Mouse (Mus musculus): ENCODE measurements around the gene Asah2. TPM values are rescaled to one million over a fixed set of nuclear protein-coding genes. Genes with fewer than 3 reads are reported as not detected.

Asah2 gene
- polyA plus RNA-seq, 1 experiment from 2014 or later: 1.2 TPM

- Histone ChIP-seq H3K27ac (replicated peaks; ENCODE audit: low read depth, low read length) (no peak overlapping the region), H3K9ac (replicated peaks; ENCODE audit: low read length) (no peak overlapping the region), H3K4me3 (ENCODE audit: low read depth, low read length) (no peak overlapping the region), H3K4me2 (ENCODE audit: low read depth, low read length) (no peak overlapping the region), H3K4me1 (ENCODE audit: control insufficient read depth, insufficient read depth, low read length) (no peaks in the 10 kb centered on the region), H3K36me3 (replicated peaks; ENCODE audit: control insufficient read depth, insufficient read depth, low read depth, low read length) (no peaks in the 10 kb centered on the region), H3K9me3 (replicated peaks; ENCODE audit: control insufficient read depth, low read length) (no peaks in the 10 kb centered on the region), H3K27me3 (ENCODE audit: control insufficient read depth, insufficient read depth, low read length) (no peaks in the 10 kb centered on the region)
- ATAC-seq (replicated peaks; ENCODE audit: insufficient number of reproducible peaks, low FRiP score, low TSS enrichment, low read depth) (no peak), DNase-seq (ENCODE audit: low spot score) (no peak)
- 79% methylated on average over 6 of the region's 6 CpGs for WGBS
Measured at GRCm38 (mm10) chr19:32117484-32118018, 9.5 kb upstream of the Asah2 start.

GRCm38 (mm10) chr19:32111866-32112790 lies 4.1 kb upstream of the Asah2 start:
- no peaks in the 10 kb centered on the region for H3K27me3 ChIP-seq (ENCODE audit: control insufficient read depth, insufficient read depth, low read length)
- WGBS: 79% methylated on average over 8 of the region's 8 CpGs
- no peaks in the 10 kb centered on the region for H3K9me3 ChIP-seq (replicated peaks; ENCODE audit: control insufficient read depth, low read length)
- ATAC-seq (replicated peaks; ENCODE audit: insufficient number of reproducible peaks, low FRiP score, low TSS enrichment, low read depth) (no peak), DNase-seq (ENCODE audit: low spot score) (no peak)
- H3K36me3 ChIP-seq (replicated peaks; ENCODE audit: control insufficient read depth, insufficient read depth, low read depth, low read length): no peaks in the 10 kb centered on the region
- H3K9ac ChIP-seq (replicated peaks; ENCODE audit: low read length): no peak overlapping the region
- no peak overlapping the region for H3K4me2 ChIP-seq (ENCODE audit: low read depth, low read length)
- no peaks in the 10 kb centered on the region for H3K4me1 ChIP-seq (ENCODE audit: control insufficient read depth, insufficient read depth, low read length)
- H3K4me3 ChIP-seq (ENCODE audit: low read depth, low read length): no peak overlapping the region
- H3K27ac ChIP-seq (replicated peaks; ENCODE audit: low read depth, low read length): no peak overlapping the region

- no peak overlapping the region for H3K4me3 ChIP-seq (ENCODE audit: low read depth, low read length)
- no peak overlapping the region for H3K4me2 ChIP-seq (ENCODE audit: low read depth, low read length)
- no peaks in the 10 kb centered on the region for H3K4me1 ChIP-seq (ENCODE audit: control insufficient read depth, insufficient read depth, low read length)
- no peaks in the 10 kb centered on the region for H3K27me3 ChIP-seq (ENCODE audit: control insufficient read depth, insufficient read depth, low read length)
- H3K27ac ChIP-seq (replicated peaks; ENCODE audit: low read depth, low read length): no peak overlapping the region
- H3K36me3 ChIP-seq (replicated peaks; ENCODE audit: control insufficient read depth, insufficient read depth, low read depth, low read length): no peaks in the 10 kb centered on the region
- ATAC-seq (replicated peaks; ENCODE audit: insufficient number of reproducible peaks, low FRiP score, low TSS enrichment, low read depth) (no peak), DNase-seq (ENCODE audit: low spot score) (no peak)
- no peaks in the 10 kb centered on the region for H3K9me3 ChIP-seq (replicated peaks; ENCODE audit: control insufficient read depth, low read length)
- WGBS: 91% methylated on average over 2 of the region's 2 CpGs
- no peak overlapping the region for H3K9ac ChIP-seq (replicated peaks; ENCODE audit: low read length)
Measured at GRCm38 (mm10) chr19:32106750-32107149, 1.3 kb downstream of the Asah2 start.

GRCm38 (mm10) chr19:32104217-32104616 lies 3.8 kb downstream of the Asah2 start:
- no peaks in the 10 kb centered on the region for H3K9me3 ChIP-seq (replicated peaks; ENCODE audit: control insufficient read depth, low read length)
- DNase-seq (ENCODE audit: low spot score): no peak
- H3K27me3 ChIP-seq (ENCODE audit: control insufficient read depth, insufficient read depth, low read length): no peaks in the 10 kb centered on the region
- H3K36me3 ChIP-seq (replicated peaks; ENCODE audit: control insufficient read depth, insufficient read depth, low read depth, low read length): no peaks in the 10 kb centered on the region
- no peak for ATAC-seq (replicated peaks; ENCODE audit: insufficient number of reproducible peaks, low FRiP score, low TSS enrichment, low read depth)
- no peak overlapping the region for H3K9ac ChIP-seq (replicated peaks; ENCODE audit: low read length)
- no peak overlapping the region for H3K4me2 ChIP-seq (ENCODE audit: low read depth, low read length)
- WGBS: 65% methylated on average over 4 of the region's 4 CpGs
- H3K4me1 ChIP-seq (ENCODE audit: control insufficient read depth, insufficient read depth, low read length): no peaks in the 10 kb centered on the region
- no peak overlapping the region for H3K27ac ChIP-seq (replicated peaks; ENCODE audit: low read depth, low read length)
- H3K4me3 ChIP-seq (ENCODE audit: low read depth, low read length): no peak overlapping the region

GRCm38 (mm10) chr19:32102976-32103300 lies 5.1 kb downstream of the Asah2 start:
- no peaks in the 10 kb centered on the region for H3K4me1 ChIP-seq (ENCODE audit: control insufficient read depth, insufficient read depth, low read length)
- H3K36me3 ChIP-seq (replicated peaks; ENCODE audit: control insufficient read depth, insufficient read depth, low read depth, low read length): no peaks in the 10 kb centered on the region
- no peak overlapping the region for H3K9ac ChIP-seq (replicated peaks; ENCODE audit: low read length)
- H3K27ac ChIP-seq (replicated peaks; ENCODE audit: low read depth, low read length): no peak overlapping the region
- no peaks in the 10 kb centered on the region for H3K9me3 ChIP-seq (replicated peaks; ENCODE audit: control insufficient read depth, low read length)
- peak overlapping the region; percentile 1 for H3K4me2 ChIP-seq (ENCODE audit: low read depth, low read length)
- DNase-seq (ENCODE audit: low spot score) (peak; percentile 21), ATAC-seq (replicated peaks; ENCODE audit: insufficient number of reproducible peaks, low FRiP score, low TSS enrichment, low read depth) (no peak)
- WGBS: 3% methylated on average over 9 of the region's 9 CpGs
- H3K27me3 ChIP-seq (ENCODE audit: control insufficient read depth, insufficient read depth, low read length): no peaks in the 10 kb centered on the region
- no peak overlapping the region for H3K4me3 ChIP-seq (ENCODE audit: low read depth, low read length)

GRCm38 (mm10) chr19:32102294-32102975 lies 5.6 kb downstream of the Asah2 start:
- Histone ChIP-seq H3K27me3 (ENCODE audit: control insufficient read depth, insufficient read depth, low read length) (no peaks in the 10 kb centered on the region), H3K9ac (replicated peaks; ENCODE audit: low read length) (no peak overlapping the region), H3K4me1 (ENCODE audit: control insufficient read depth, insufficient read depth, low read length) (no peaks in the 10 kb centered on the region), H3K27ac (replicated peaks; ENCODE audit: low read depth, low read length) (no peak overlapping the region), H3K4me2 (ENCODE audit: low read depth, low read length) (peak overlapping the region; percentile 1), H3K4me3 (ENCODE audit: low read depth, low read length) (no peak overlapping the region), H3K36me3 (replicated peaks; ENCODE audit: control insufficient read depth, insufficient read depth, low read depth, low read length) (no peaks in the 10 kb centered on the region), H3K9me3 (replicated peaks; ENCODE audit: control insufficient read depth, low read length) (no peaks in the 10 kb centered on the region)
- DNase-seq (ENCODE audit: low spot score): peak; percentile 26
- WGBS: 21% methylated on average over 18 of the region's 18 CpGs
- no peak for ATAC-seq (replicated peaks; ENCODE audit: insufficient number of reproducible peaks, low FRiP score, low TSS enrichment, low read depth)

GRCm38 (mm10) chr19:32098582-32098981 lies 9.4 kb downstream of the Asah2 start:
- Histone ChIP-seq H3K4me2 (ENCODE audit: low read depth, low read length) (no peak overlapping the region), H3K9me3 (replicated peaks; ENCODE audit: control insufficient read depth, low read length) (no peaks in the 10 kb centered on the region), H3K4me1 (ENCODE audit: control insufficient read depth, insufficient read depth, low read length) (no peaks in the 10 kb centered on the region), H3K36me3 (replicated peaks; ENCODE audit: control insufficient read depth, insufficient read depth, low read depth, low read length) (no peaks in the 10 kb centered on the region), H3K27ac (replicated peaks; ENCODE audit: low read depth, low read length) (no peak overlapping the region), H3K27me3 (ENCODE audit: control insufficient read depth, insufficient read depth, low read length) (no peaks in the 10 kb centered on the region), H3K4me3 (ENCODE audit: low read depth, low read length) (no peak overlapping the region), H3K9ac (replicated peaks; ENCODE audit: low read length) (no peak overlapping the region)
- DNase-seq (ENCODE audit: low spot score) (no peak), ATAC-seq (replicated peaks; ENCODE audit: insufficient number of reproducible peaks, low FRiP score, low TSS enrichment, low read depth) (no peak)
- WGBS: 70% methylated on average over 3 of the region's 3 CpGs

DNA sequence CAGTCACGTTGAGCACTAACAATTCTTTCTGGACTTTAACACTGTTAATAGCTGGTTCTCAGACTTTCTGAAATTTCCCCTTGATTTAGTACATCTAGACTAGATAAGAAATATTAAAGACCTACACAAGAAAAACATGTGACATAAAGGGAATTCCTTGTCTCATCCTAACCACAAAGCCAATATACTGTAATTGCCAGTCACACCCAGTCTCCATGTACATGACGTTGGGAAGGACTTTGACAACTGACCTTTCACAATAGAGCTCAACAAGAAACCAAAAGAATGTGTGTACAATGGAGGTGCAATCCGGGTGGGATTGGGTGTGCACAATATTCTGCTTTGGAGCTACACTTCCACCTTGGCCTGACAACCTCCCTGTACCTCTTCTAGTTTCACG lies 15.7 kb downstream of the Asah2 start:
- Histone ChIP-seq H3K9ac (replicated peaks; ENCODE audit: low read length) (no peak overlapping the region), H3K36me3 (replicated peaks; ENCODE audit: control insufficient read depth, insufficient read depth, low read depth, low read length) (no peaks in the 10 kb centered on the region), H3K4me3 (ENCODE audit: low read depth, low read length) (no peak overlapping the region), H3K4me1 (ENCODE audit: control insufficient read depth, insufficient read depth, low read length) (no peaks in the 10 kb centered on the region), H3K4me2 (ENCODE audit: low read depth, low read length) (no peak overlapping the region), H3K27ac (replicated peaks; ENCODE audit: low read depth, low read length) (no peak overlapping the region), H3K9me3 (replicated peaks; ENCODE audit: control insufficient read depth, low read length) (no peaks in the 10 kb centered on the region), H3K27me3 (ENCODE audit: control insufficient read depth, insufficient read depth, low read length) (no peaks in the 10 kb centered on the region)
- 81% methylated on average over 4 of the region's 4 CpGs for whole genome bisulfite sequencing
- no peak for DNase-seq (ENCODE audit: low spot score)
- no peak for ATAC-seq (replicated peaks; ENCODE audit: insufficient number of reproducible peaks, low FRiP score, low TSS enrichment, low read depth)

All from embryonic facial prominence, embryonic 11.5 days (tissue).